Mouse (Mus musculus) small intestine, adult 2 months (tissue): ENCODE data around the gene Slc25a53.

Experiments used
- CTCF ChIP-seq: fragments of 200-500 bp; IDR thresholded peaks from 2 replicates; pipeline ENCODE4 v1.5.1; 2012; ENCODE audit warnings: low read depth, mild to moderate bottlenecking, control low read depth, inconsistent platforms, low read length, moderate library complexity, mixed read lengths; ENCODE audit not compliant: insufficient replicate concordance, insufficient read length; ENCODE audit errors: extremely low read depth
- POLR2A ChIP-seq: fragments of 200-500 bp; IDR thresholded peaks from 2 replicates; pipeline ENCODE4 v1.6.1; 2012; ENCODE audit warnings: low read depth, mild to moderate bottlenecking, control low read depth, inconsistent platforms, low read length, moderate library complexity

GRCm38 (mm10) chrX:137038000-137038483 is at the start of gene Slc25a53:
- TF ChIP-seq CTCF, result no peak
- no peak for TF ChIP-seq POLR2A
